Mouse (Mus musculus): Measurements from ENCODE around the gene Ckap2. TPM values are rescaled to one million over a fixed set of nuclear protein-coding genes. Genes with fewer than 3 reads are reported as not detected.

The Ckap2 gene
- 20.1 and 21.5 TPM in 2 replicates for polyA plus RNA-seq (2015; fragmentation: Nextera tagmentation; extraction: Ambion mirVana)

GRCm38 (mm10) chr8:22185431-22186397 is at the start of gene Ckap2:
Ckap2 (minus strand) TSS chr8:22185819.
- peak within 1 kb of the TSS; percentile 84 for H3K9ac ChIP-seq
- peak within 1 kb of the TSS; percentile 81 for H3K4me3 ChIP-seq (replicated peaks)
- ATAC-seq (ENCODE audit: insufficient read depth): peak; percentile 94
- no peaks in the 10 kb centered on the region for H3K9me3 ChIP-seq (replicated peaks)
- peaks cover 26% of the 10 kb centered on the region for H3K4me1 ChIP-seq (replicated peaks)
- 2% methylated on average over 63 of the region's 63 CpGs for WGBS (ENCODE audit: insufficient replicate concordance)
- H3K27ac ChIP-seq (replicated peaks): peak within 1 kb of the TSS; percentile 94
- H3K27me3 ChIP-seq: peaks cover 20% of the 10 kb centered on the region
- H3K4me2 ChIP-seq: peak within 1 kb of the TSS; percentile 93
- H3K36me3 ChIP-seq (replicated peaks): no peaks in the 10 kb centered on the region

GRCm38 (mm10) chr8:22228621-22229020 is 43.0 kb upstream of the Ckap2 start:
- Histone ChIP-seq H3K4me3 (replicated peaks) (no peak overlapping the region), H3K9me3 (replicated peaks) (no peaks in the 10 kb centered on the region), H3K27me3 (peaks cover 42% of the 10 kb centered on the region), H3K4me2 (0 out of 2 replicates have a peak overlapping the region, but pooled peaks have one; percentile 8), H3K36me3 (replicated peaks) (no peaks in the 10 kb centered on the region), H3K9ac (no peak overlapping the region), H3K27ac (replicated peaks) (no peak overlapping the region; the same call in 1 of the 2 replicates), H3K4me1 (replicated peaks) (peaks cover 8% of the 10 kb centered on the region)
- 12% methylated on average over 7 of the region's 7 CpGs for WGBS (ENCODE audit: insufficient replicate concordance)
- no peak for ATAC-seq (ENCODE audit: insufficient read depth)

- Histone ChIP-seq H3K36me3 (replicated peaks) (no peaks in the 10 kb centered on the region), H3K4me1 (replicated peaks) (peaks cover 8% of the 10 kb centered on the region), H3K9me3 (replicated peaks) (no peaks in the 10 kb centered on the region), H3K9ac (no peak within 1 kb of the TSS), H3K4me3 (replicated peaks) (peak within 1 kb of the TSS; percentile 55), H3K27me3 (peaks cover 42% of the 10 kb centered on the region), H3K4me2 (peak within 1 kb of the TSS; percentile 71), H3K27ac (replicated peaks) (no peak within 1 kb of the TSS; the same call in 1 of the 2 replicates)
- WGBS (ENCODE audit: insufficient replicate concordance): under 1% methylated on average over 39 of the region's 39 CpGs
- ATAC-seq (ENCODE audit: insufficient read depth): peak; percentile 83
These were observed 41.6 kb upstream of the Ckap2 start, which contains the start of gene Thsd1 for GRCm38 (mm10) chr8:22227061-22227877. Thsd1 (plus strand) TSS chr8:22227313.

- 35% methylated on average over 8 of the region's 8 CpGs for WGBS (ENCODE audit: insufficient replicate concordance)
- Histone ChIP-seq H3K4me3 (replicated peaks) (no peak overlapping the region), H3K9ac (no peak overlapping the region), H3K4me2 (no peak overlapping the region), H3K27me3 (peaks cover 42% of the 10 kb centered on the region), H3K27ac (replicated peaks) (no peak overlapping the region), H3K9me3 (replicated peaks) (no peaks in the 10 kb centered on the region), H3K36me3 (replicated peaks) (no peaks in the 10 kb centered on the region), H3K4me1 (replicated peaks) (peaks cover 8% of the 10 kb centered on the region)
- no peak for ATAC-seq (ENCODE audit: insufficient read depth)
These were observed 40.7 kb upstream of the Ckap2 start for GRCm38 (mm10) chr8:22226361-22226760.

- 87% methylated on average over 10 of the region's 10 CpGs for WGBS (ENCODE audit: insufficient replicate concordance)
- H3K27me3 ChIP-seq: no peaks in the 10 kb centered on the region
- no peak overlapping the region for H3K4me3 ChIP-seq (replicated peaks)
- no peaks in the 10 kb centered on the region for H3K4me1 ChIP-seq (replicated peaks)
- H3K27ac ChIP-seq (replicated peaks): no peak overlapping the region
- H3K36me3 ChIP-seq (replicated peaks): peaks cover 21% of the 10 kb centered on the region
- H3K9me3 ChIP-seq (replicated peaks): no peaks in the 10 kb centered on the region
- no peak overlapping the region for H3K4me2 ChIP-seq
- H3K9ac ChIP-seq: no peak overlapping the region
- no peak for ATAC-seq (ENCODE audit: insufficient read depth)
These were observed 29.2 kb upstream of the Ckap2 start for GRCm38 (mm10) chr8:22214826-22215225.

GRCm38 (mm10) chr8:22209012-22209411 is 23.4 kb upstream of the Ckap2 start:
- H3K4me3 ChIP-seq (replicated peaks): no peak overlapping the region
- 7% methylated on average over 5 of the region's 5 CpGs for WGBS (ENCODE audit: insufficient replicate concordance)
- H3K4me2 ChIP-seq: no peak overlapping the region
- peak; percentile 65 for ATAC-seq (ENCODE audit: insufficient read depth)
- peaks cover 15% of the 10 kb centered on the region for H3K4me1 ChIP-seq (replicated peaks)
- H3K27ac ChIP-seq (replicated peaks): no peak overlapping the region
- H3K9ac ChIP-seq: no peak overlapping the region
- H3K9me3 ChIP-seq (replicated peaks): no peaks in the 10 kb centered on the region
- no peaks in the 10 kb centered on the region for H3K27me3 ChIP-seq
- H3K36me3 ChIP-seq (replicated peaks): peaks cover 18% of the 10 kb centered on the region

GRCm38 (mm10) chr8:22207535-22207934 is 21.9 kb upstream of the Ckap2 start:
- no peak overlapping the region for H3K4me3 ChIP-seq (replicated peaks)
- ATAC-seq (ENCODE audit: insufficient read depth): no peak
- H3K9ac ChIP-seq: no peak overlapping the region
- H3K27me3 ChIP-seq: no peaks in the 10 kb centered on the region
- no peak overlapping the region for H3K27ac ChIP-seq (replicated peaks)
- WGBS (ENCODE audit: insufficient replicate concordance): 46% methylated on average over 4 of the region's 4 CpGs
- peaks cover 14% of the 10 kb centered on the region for H3K36me3 ChIP-seq (replicated peaks)
- H3K4me1 ChIP-seq (replicated peaks): peaks cover 15% of the 10 kb centered on the region
- no peak overlapping the region for H3K4me2 ChIP-seq
- H3K9me3 ChIP-seq (replicated peaks): no peaks in the 10 kb centered on the region

- Histone ChIP-seq H3K27me3 (no peaks in the 10 kb centered on the region), H3K27ac (replicated peaks) (no peak overlapping the region), H3K4me1 (replicated peaks) (peaks cover 4% of the 10 kb centered on the region), H3K9me3 (replicated peaks) (no peaks in the 10 kb centered on the region), H3K36me3 (replicated peaks) (peaks cover 15% of the 10 kb centered on the region), H3K9ac (no peak overlapping the region), H3K4me2 (no peak overlapping the region), H3K4me3 (replicated peaks) (no peak overlapping the region)
- no peak for ATAC-seq (ENCODE audit: insufficient read depth)
- WGBS (ENCODE audit: insufficient replicate concordance): 86% methylated on average over 8 of the region's 8 CpGs
These were observed 13.9 kb upstream of the Ckap2 start for GRCm38 (mm10) chr8:22199481-22199880.

- Histone ChIP-seq H3K4me1 (replicated peaks) (peaks cover 19% of the 10 kb centered on the region), H3K27me3 (no peaks in the 10 kb centered on the region), H3K4me2 (no peak overlapping the region), H3K9me3 (replicated peaks) (no peaks in the 10 kb centered on the region), H3K27ac (replicated peaks) (no peak overlapping the region), H3K36me3 (replicated peaks) (peaks cover 15% of the 10 kb centered on the region), H3K4me3 (replicated peaks) (no peak overlapping the region), H3K9ac (no peak overlapping the region)
- no peak for ATAC-seq (ENCODE audit: insufficient read depth)
- WGBS (ENCODE audit: insufficient replicate concordance): 74% methylated on average over 6 of the region's 6 CpGs
These were observed 12.3 kb upstream of the Ckap2 start for GRCm38 (mm10) chr8:22197914-22198313.

GRCm38 (mm10) chr8:22193432-22194010 is 7.9 kb upstream of the Ckap2 start:
- Histone ChIP-seq H3K4me2 (peak overlapping the region; percentile 90), H3K4me3 (replicated peaks) (peak overlapping the region; percentile 74), H3K4me1 (replicated peaks) (peaks cover 21% of the 10 kb centered on the region), H3K36me3 (replicated peaks) (no peaks in the 10 kb centered on the region), H3K9ac (peak overlapping the region; percentile 84), H3K9me3 (replicated peaks) (no peaks in the 10 kb centered on the region), H3K27ac (replicated peaks) (peak overlapping the region; percentile 86), H3K27me3 (no peaks in the 10 kb centered on the region)
- 10% methylated on average over 12 of the region's 12 CpGs for WGBS (ENCODE audit: insufficient replicate concordance)
- ATAC-seq (ENCODE audit: insufficient read depth): peak; percentile 25; the same call in 1 of the 2 replicates

Data from liver, embryonic 15.5 days (tissue).